Comparison of ENCODE assay signal across 17 mouse cellular contexts in the genomic region with DNA sequence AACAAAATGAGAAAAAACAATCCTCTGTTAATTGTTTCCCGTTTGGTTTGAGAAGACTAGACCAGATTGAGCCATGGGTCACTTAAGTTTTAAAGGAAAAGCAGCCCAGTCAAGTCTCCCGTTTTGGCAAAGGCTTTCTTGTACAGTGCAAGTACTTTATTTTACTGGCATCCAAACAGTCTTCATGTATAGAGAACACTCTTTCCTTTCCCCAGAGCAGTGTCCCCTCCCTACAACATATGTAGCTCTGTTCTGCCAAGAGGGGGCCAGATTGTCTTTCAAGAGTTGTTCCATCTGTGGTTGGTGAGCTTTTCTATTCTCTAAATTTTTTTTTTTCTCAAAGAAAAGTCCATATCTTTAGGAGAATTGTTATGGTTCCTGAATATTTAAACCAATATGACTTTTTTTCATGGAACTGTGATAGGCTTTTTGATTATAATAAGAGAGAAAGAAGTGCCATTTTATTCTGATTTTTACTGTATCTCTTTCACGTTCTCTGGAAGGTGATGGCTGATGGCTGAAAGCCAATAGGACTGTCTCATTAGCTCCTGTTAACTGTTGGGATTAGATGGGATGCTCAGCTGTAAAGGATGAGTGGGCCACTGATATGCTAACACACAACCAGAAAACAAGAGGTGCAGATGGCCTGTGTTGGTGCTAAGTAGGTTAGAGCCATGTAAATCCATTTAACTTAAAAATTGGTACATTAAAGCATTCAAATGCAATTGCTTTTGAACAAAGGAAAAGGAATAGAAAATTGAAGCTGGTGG. TPM values are rescaled to one million over a fixed set of nuclear protein-coding genes. Genes with fewer than 3 reads are reported as not detected.
DNase-seq lines count a peak whose midpoint lies in the region; ATAC-seq lines count a peak whose summit lies in the region.
"Had no signal": no experiment of that assay in that cellular context is flagged by ENCODE, and none has a peak within 500 bp of the region (broad histone marks: within the 10 kb centered on the region; RNA-seq: fewer than 3 reads in every experiment).

No protein-coding gene starts in this region.

- ATAC-seq in hindbrain, embryonic 13.5 days (ENCODE audit: low FRiP score): peak; percentile 61; the same call in 1 of the 2 replicates
- ATAC-seq in hindbrain, embryonic 11.5 days (ENCODE audit: low FRiP score): no peak
- ATAC-seq in forebrain, embryonic 16.5 days: peak; percentile 91
- ATAC-seq in neural tube, embryonic 14.5 days (ENCODE audit: low read depth): peak; percentile 66; the same call in 1 of the 2 replicates
- ATAC-seq: inflammation-experienced regulatory T-cells, adult 6 months had no signal

- DNase-seq in hindbrain, embryonic 11.5 days (ENCODE audit: low spot score): no peak
- peak; percentile 53 for DNase-seq in cerebellum, adult 11 months
- DNase-seq in T-cell, adult 2 months (ENCODE audit: low spot score): no peak
- no peak for DNase-seq in heart, adult 8-10 months (ENCODE audit: low spot score)
- DNase-seq in gastrocnemius, adult 8-10 months (ENCODE audit: low spot score in 2 of 2): no peak
- DNase-seq: B cell, adult 2 months; kidney, postnatal 4 days; right cerebral cortex, adult 18-20 months had no signal

- H3K4me2 ChIP-seq in hindbrain, embryonic 13.5 days: no peak overlapping the region
- H3K4me2 ChIP-seq in hindbrain, embryonic 11.5 days (replicated peaks; ENCODE audit: low read depth, low read length): no peak overlapping the region
- H3K4me2 ChIP-seq in forebrain, embryonic 16.5 days (ENCODE audit: low read length): no peak overlapping the region
- no peak overlapping the region for H3K4me2 ChIP-seq in neural tube, embryonic 14.5 days (ENCODE audit: low read depth, low read length)
- H3K4me2 ChIP-seq: embryonic facial prominence, embryonic 13.5 days; heart, embryonic 12.5 days; lung, embryonic 15.5 days; stomach, embryonic 15.5 days had no signal

- H3K4me1 ChIP-seq in hindbrain, embryonic 13.5 days (replicated peaks): peaks cover 2% of the 10 kb centered on the region; the same call in 1 of the 2 replicates
- H3K4me1 ChIP-seq in hindbrain, embryonic 11.5 days (replicated peaks; ENCODE audit: control insufficient read depth, insufficient read depth, low read length): no peaks in the 10 kb centered on the region
- peaks cover 14% of the 10 kb centered on the region for H3K4me1 ChIP-seq in forebrain, embryonic 16.5 days (replicated peaks; ENCODE audit: control insufficient read depth, insufficient read depth, low read length)
- H3K4me1 ChIP-seq in neural tube, embryonic 14.5 days (ENCODE audit: control insufficient read depth, insufficient read depth, low read length): no peaks in the 10 kb centered on the region
- H3K4me1 ChIP-seq: embryonic facial prominence, embryonic 13.5 days; heart, embryonic 12.5 days; lung, embryonic 15.5 days; stomach, embryonic 15.5 days had no signal

- 69% methylated on average over 3 of the region's 3 CpGs for WGBS in hindbrain, embryonic 13.5 days
- WGBS in hindbrain, embryonic 11.5 days: 83% methylated on average over 3 of the region's 3 CpGs
- 28% methylated on average over 3 of the region's 3 CpGs for WGBS in forebrain, embryonic 16.5 days
- WGBS in neural tube, embryonic 14.5 days: 64% methylated on average over 3 of the region's 3 CpGs

- H3K36me3 ChIP-seq in hindbrain, embryonic 13.5 days: no peaks in the 10 kb centered on the region
- no peaks in the 10 kb centered on the region for H3K36me3 ChIP-seq in hindbrain, embryonic 11.5 days (ENCODE audit: control insufficient read depth, insufficient read depth, low read length)
- no peaks in the 10 kb centered on the region for H3K36me3 ChIP-seq in forebrain, embryonic 16.5 days (ENCODE audit: control insufficient read depth, insufficient read depth)
- H3K36me3 ChIP-seq in neural tube, embryonic 14.5 days (ENCODE audit: control insufficient read depth, insufficient read depth, low read length): no peaks in the 10 kb centered on the region
- H3K36me3 ChIP-seq: embryonic facial prominence, embryonic 13.5 days; heart, embryonic 12.5 days; lung, embryonic 15.5 days; stomach, embryonic 15.5 days had no signal

- H3K9me3 ChIP-seq in hindbrain, embryonic 13.5 days: no peaks in the 10 kb centered on the region
- H3K9me3 ChIP-seq in hindbrain, embryonic 11.5 days (ENCODE audit: control insufficient read depth, low read length): no peaks in the 10 kb centered on the region
- H3K9me3 ChIP-seq in forebrain, embryonic 16.5 days (ENCODE audit: control insufficient read depth, low read length): no peaks in the 10 kb centered on the region
- no peaks in the 10 kb centered on the region for H3K9me3 ChIP-seq in neural tube, embryonic 14.5 days (ENCODE audit: control insufficient read depth, low read length)
- H3K9me3 ChIP-seq: embryonic facial prominence, embryonic 13.5 days; heart, embryonic 12.5 days; lung, embryonic 15.5 days; stomach, embryonic 15.5 days had no signal

- H3K4me3 ChIP-seq in hindbrain, embryonic 13.5 days: no peak overlapping the region
- H3K4me3 ChIP-seq in hindbrain, embryonic 11.5 days (ENCODE audit: low read depth, low read length): no peak overlapping the region
- H3K4me3 ChIP-seq in forebrain, embryonic 16.5 days (replicated peaks; ENCODE audit: low read length): no peak overlapping the region
- no peak overlapping the region for H3K4me3 ChIP-seq in neural tube, embryonic 14.5 days (ENCODE audit: low read depth, low read length)
- H3K4me3 ChIP-seq: embryonic facial prominence, embryonic 13.5 days; heart, embryonic 12.5 days; lung, embryonic 15.5 days; stomach, embryonic 15.5 days had no signal

- H3K27me3 ChIP-seq in hindbrain, embryonic 13.5 days: no peaks in the 10 kb centered on the region
- H3K27me3 ChIP-seq in hindbrain, embryonic 11.5 days (ENCODE audit: control insufficient read depth, insufficient read depth, low read length): no peaks in the 10 kb centered on the region
- no peaks in the 10 kb centered on the region for H3K27me3 ChIP-seq in forebrain, embryonic 16.5 days (replicated peaks; ENCODE audit: control insufficient read depth, insufficient read depth, low read length)
- H3K27me3 ChIP-seq in neural tube, embryonic 14.5 days (ENCODE audit: control insufficient read depth, insufficient read depth, low read length): no peaks in the 10 kb centered on the region
- H3K27me3 ChIP-seq: embryonic facial prominence, embryonic 13.5 days; heart, embryonic 12.5 days; lung, embryonic 15.5 days; stomach, embryonic 15.5 days had no signal

- no peak overlapping the region for H3K27ac ChIP-seq in hindbrain, embryonic 13.5 days
- no peak overlapping the region for H3K27ac ChIP-seq in hindbrain, embryonic 11.5 days (ENCODE audit: low read depth, low read length)
- peak overlapping the region; percentile 84 for H3K27ac ChIP-seq in forebrain, embryonic 16.5 days (ENCODE audit: low read length)
- H3K27ac ChIP-seq in neural tube, embryonic 14.5 days (ENCODE audit: low read depth, low read length): no peak overlapping the region
- H3K27ac ChIP-seq: embryonic facial prominence, embryonic 13.5 days; lung, embryonic 15.5 days; stomach, embryonic 15.5 days had no signal

- no peak overlapping the region for H3K9ac ChIP-seq in hindbrain, embryonic 13.5 days
- no peak overlapping the region for H3K9ac ChIP-seq in hindbrain, embryonic 11.5 days (ENCODE audit: low read depth, low read length)
- no peak overlapping the region for H3K9ac ChIP-seq in forebrain, embryonic 16.5 days (replicated peaks; ENCODE audit: low read depth, low read length)
- H3K9ac ChIP-seq in neural tube, embryonic 14.5 days (replicated peaks; ENCODE audit: low read depth, low read length): no peak overlapping the region
- H3K9ac ChIP-seq: embryonic facial prominence, embryonic 13.5 days; heart, embryonic 12.5 days; lung, embryonic 15.5 days; stomach, embryonic 15.5 days had no signal

RNA-seq across cellular contexts. Expression of a gene that starts 37.4 kb away (rescaled TPM):
- polyA plus RNA-seq in hindbrain, embryonic 13.5 days (2015; fragmentation: Nextera tagmentation; extraction: Ambion mirVana): 347 and 359 TPM in 2 replicates
- polyA plus RNA-seq in hindbrain, embryonic 11.5 days (2014; fragmentation: Nextera tagmentation; extraction: Ambion mirVana): 99.4 and 103 TPM in 2 replicates
- polyA plus RNA-seq in forebrain, embryonic 16.5 days (2015; fragmentation: Nextera tagmentation; extraction: Ambion mirVana): 739 and 853 TPM in 2 replicates
- polyA plus RNA-seq in neural tube, embryonic 14.5 days (2014; fragmentation: Nextera tagmentation; extraction: Ambion mirVana): 484 and 610 TPM in 2 replicates
- total RNA-seq in heart, adult 8-10 months (2022): 10 to 100 TPM in 3 of 4 experiments, 1 to 10 TPM in 1; 6.5 to 13.2 (median 10.4) TPM
- under 1 TPM; 0.34 to 0.86 (median 0.56) TPM for total RNA-seq in gastrocnemius, adult 8-10 months (2022)
- total RNA-seq: MEL had no signal
